Mouse (Mus musculus) c-Kit-positive CD71-positive TER-119-positive erythroid progenitor cells, embryonic 14.5 days (primary cell): ENCODE data around the gene Anks1b.

Source experiments
- DNase-seq: peaks from one replicate; pipeline ENCODE4 v3.0.0-alpha.2; 2013; ENCODE audit warnings: low spot score

Anks1b gene

GRCm38 (mm10) chr10:90863881-90864598 lies 990.7 kb downstream of the Anks1b start:
- DNase-seq: no peak

- no peak for DNase-seq
Observed at GRCm38 (mm10) chr10:90864599-90864889, 991.2 kb downstream of the Anks1b start.

- DNase-seq: no peak
Observed at GRCm38 (mm10) chr10:90873204-90873603, 999.9 kb downstream of the Anks1b start.

GRCm38 (mm10) chr10:90874166-90874565 lies 1000.9 kb downstream of the Anks1b start:
- DNase-seq: no peak

- no peak for DNase-seq
Observed at GRCm38 (mm10) chr10:90880854-90881560, 1007.7 kb downstream of the Anks1b start.

- DNase-seq: no peak
Observed at GRCm38 (mm10) chr10:90889566-90889965, 1016.3 kb downstream of the Anks1b start.

GRCm38 (mm10) chr10:90892728-90893127 lies 1019.4 kb downstream of the Anks1b start:
- DNase-seq: no peak

- DNase-seq: no peak
Observed at GRCm38 (mm10) chr10:90897894-90898293, 1024.6 kb downstream of the Anks1b start.

GRCm38 (mm10) chr10:90904185-90904584 lies 1030.9 kb downstream of the Anks1b start:
- no peak for DNase-seq

- no peak for DNase-seq
Observed at GRCm38 (mm10) chr10:90907381-90907780, 1034.1 kb downstream of the Anks1b start.

- DNase-seq: no peak
Observed at GRCm38 (mm10) chr10:90923476-90923875, 1050.2 kb downstream of the Anks1b start.

GRCm38 (mm10) chr10:90933088-90933487 lies 1059.8 kb downstream of the Anks1b start:
- no peak for DNase-seq

- no peak for DNase-seq
Observed at GRCm38 (mm10) chr10:90934678-90935077, 1061.4 kb downstream of the Anks1b start.

GRCm38 (mm10) chr10:90937721-90938460 lies 1064.6 kb downstream of the Anks1b start:
- no peak for DNase-seq

GRCm38 (mm10) chr10:90940521-90941520 lies 1067.5 kb downstream of the Anks1b start:
- no peak for DNase-seq

- no peak for DNase-seq
Observed at GRCm38 (mm10) chr10:90942001-90942700, 1068.8 kb downstream of the Anks1b start.

- DNase-seq: no peak
Observed at GRCm38 (mm10) chr10:90947043-90947442, 1073.7 kb downstream of the Anks1b start.

- no peak for DNase-seq
Observed at GRCm38 (mm10) chr10:90947608-90948373, 1074.5 kb downstream of the Anks1b start.

GRCm38 (mm10) chr10:90953103-90953709 lies 1079.9 kb downstream of the Anks1b start:
- DNase-seq: no peak

- no peak for DNase-seq
Observed at GRCm38 (mm10) chr10:90953821-90954220, 1080.5 kb downstream of the Anks1b start.
